Mouse (Mus musculus) liver, embryonic 12.5 days (tissue): ENCODE measurements around the gene Hs3st1. TPM values are rescaled to one million over a fixed set of nuclear protein-coding genes. Genes with fewer than 3 reads are reported as not detected.

Source experiments
- ATAC-seq: fragments of 200-750 bp; cut with Nextera tagmentation; 2 replicates; pipeline ENCODE4 v1.8.0; 2017; ENCODE audit warnings: moderate number of reproducible peaks, mild to moderate bottlenecking, moderate library complexity
- H3K27ac ChIP-seq: fragments of 300-500 bp; sonication (generic); 2 replicates; pipeline ENCODE4 v1.5.1; 2016; ENCODE audit warnings: mild to moderate bottlenecking
- H3K27me3 ChIP-seq: fragments of 300-500 bp; sonication (generic); replicated peaks from 2 replicates; pipeline ENCODE4 v1.6.1; 2016; ENCODE audit warnings: mild to moderate bottlenecking, moderate library complexity
- H3K36me3 ChIP-seq: fragments of 300-500 bp; sonication (generic); 2 replicates; pipeline ENCODE4 v1.6.1; 2016; ENCODE audit warnings: mild to moderate bottlenecking, moderate library complexity
- H3K4me1 ChIP-seq: fragments of 300-500 bp; sonication (generic); 2 replicates; pipeline ENCODE4 v1.6.1; 2016
- H3K4me2 ChIP-seq: fragments of 300-500 bp; sonication (generic); 2 replicates; pipeline ENCODE4 v1.6.1; 2016; ENCODE audit warnings: mild to moderate bottlenecking, moderate library complexity
- H3K4me3 ChIP-seq: fragments of 300-500 bp; sonication (generic); 2 replicates; pipeline ENCODE4 v1.5.1; 2016; ENCODE audit warnings: mild to moderate bottlenecking, moderate library complexity
- H3K9ac ChIP-seq: fragments of 300-500 bp; sonication (generic); 2 replicates; pipeline ENCODE4 v1.6.1; 2016; ENCODE audit warnings: mild to moderate bottlenecking, moderate library complexity
- H3K9me3 ChIP-seq: fragments of 300-500 bp; sonication (generic); replicated peaks from 2 replicates; pipeline ENCODE4 v1.6.1; 2016; ENCODE audit warnings: mild to moderate bottlenecking, moderate library complexity
- WGBS: fragments of 180-500 bp; shearing (Covaris S2); methylation state at CpG from one replicate; pipeline ENCODE4 v1.1.7; 2016; ENCODE audit not compliant: insufficient replicate concordance; 5-methylcytosine and 5-hydroxymethylcytosine counted together
- polyA plus RNA-seq: library from polyadenylated mRNA; unstranded; fragments of >200 nt; fragmentation: Nextera tagmentation; extraction: Ambion mirVana; gene quantifications from 2 replicates; pipeline ENCODE4 v1.2.1, GENCODE M21; 2016

The Hs3st1 gene
- polyA plus RNA-seq, 1 experiment from 2014 or later, result 0.46 TPM

- Histone ChIP-seq H3K9ac (no peak overlapping the region), H3K9me3 (no peaks in the 10 kb centered on the region), H3K4me2 (no peak overlapping the region), H3K4me3 (no peak overlapping the region), H3K27me3 (no peaks in the 10 kb centered on the region), H3K4me1 (no peaks in the 10 kb centered on the region), H3K27ac (no peak overlapping the region), H3K36me3 (no peaks in the 10 kb centered on the region)
- no peak for ATAC-seq
- 50% methylated on average over 2 of the region's 2 CpGs for WGBS
Measured at GRCm38 (mm10) chr5:39617354-39617977, 137.8 kb downstream of the Hs3st1 start.

DNA sequence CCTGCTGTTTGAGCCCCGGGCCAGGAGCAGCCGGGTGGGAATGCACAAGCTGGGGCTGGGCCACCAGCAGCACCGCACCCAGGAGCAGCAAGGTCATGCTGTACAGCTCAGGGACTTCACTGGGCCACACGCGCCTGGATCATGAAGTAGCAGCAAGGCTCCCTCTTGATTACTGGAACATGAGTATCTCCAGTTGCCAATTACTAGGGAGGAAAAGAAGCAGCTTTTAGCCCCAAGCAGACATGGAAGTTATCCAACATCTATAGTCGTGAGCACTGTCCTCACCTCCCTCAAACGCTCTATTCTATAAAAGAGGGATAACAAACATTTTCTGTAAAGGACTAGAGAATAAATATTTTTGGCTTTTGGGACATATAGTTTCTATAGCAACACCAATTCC is 140.1 kb downstream of the Hs3st1 start:
- 84% methylated on average over 7 of the region's 7 CpGs for WGBS

GRCm38 (mm10) chr5:39613534-39613933 is 141.7 kb downstream of the Hs3st1 start:
- Histone ChIP-seq H3K4me1 (no peaks in the 10 kb centered on the region), H3K4me2 (no peak overlapping the region), H3K9me3 (no peaks in the 10 kb centered on the region), H3K27ac (no peak overlapping the region), H3K4me3 (no peak overlapping the region), H3K36me3 (no peaks in the 10 kb centered on the region), H3K27me3 (no peaks in the 10 kb centered on the region), H3K9ac (no peak overlapping the region)
- WGBS, result 59% methylated on average over 2 of the region's 2 CpGs
- ATAC-seq, result no peak

More for the DNA sequence above, 140.1 kb downstream of the Hs3st1 start:
- H3K4me2 ChIP-seq, result no peak overlapping the region
- H3K9ac ChIP-seq, result no peak overlapping the region
- no peaks in the 10 kb centered on the region for H3K9me3 ChIP-seq
- no peak for ATAC-seq
- no peaks in the 10 kb centered on the region for H3K4me1 ChIP-seq
- no peaks in the 10 kb centered on the region for H3K27me3 ChIP-seq
- H3K27ac ChIP-seq, result no peak overlapping the region
- H3K4me3 ChIP-seq, result no peak overlapping the region
- no peaks in the 10 kb centered on the region for H3K36me3 ChIP-seq

GRCm38 (mm10) chr5:39612240-39612639 is 143.0 kb downstream of the Hs3st1 start:
- Histone ChIP-seq H3K27ac (no peak overlapping the region), H3K27me3 (no peaks in the 10 kb centered on the region), H3K4me3 (no peak overlapping the region), H3K9ac (no peak overlapping the region), H3K9me3 (no peaks in the 10 kb centered on the region), H3K4me2 (no peak overlapping the region), H3K4me1 (no peaks in the 10 kb centered on the region), H3K36me3 (no peaks in the 10 kb centered on the region)
- ATAC-seq, result no peak
- WGBS, result 46% methylated on average over 2 of the region's 2 CpGs

- H3K9ac ChIP-seq, result no peak overlapping the region
- H3K9me3 ChIP-seq, result no peaks in the 10 kb centered on the region
- no peaks in the 10 kb centered on the region for H3K4me1 ChIP-seq
- 70% methylated on average over 1 of the region's 1 CpGs for WGBS
- no peak overlapping the region for H3K4me3 ChIP-seq
- H3K4me2 ChIP-seq, result no peak overlapping the region
- H3K27me3 ChIP-seq, result no peaks in the 10 kb centered on the region
- no peak overlapping the region for H3K27ac ChIP-seq
- H3K36me3 ChIP-seq, result no peaks in the 10 kb centered on the region
- no peak for ATAC-seq
Measured at GRCm38 (mm10) chr5:39608260-39608659, 147.0 kb downstream of the Hs3st1 start.

GRCm38 (mm10) chr5:39594737-39595136 is 160.5 kb downstream of the Hs3st1 start:
- Histone ChIP-seq H3K27ac (no peak overlapping the region), H3K4me1 (no peaks in the 10 kb centered on the region), H3K4me3 (no peak overlapping the region), H3K9me3 (no peaks in the 10 kb centered on the region), H3K36me3 (no peaks in the 10 kb centered on the region), H3K27me3 (no peaks in the 10 kb centered on the region), H3K4me2 (no peak overlapping the region), H3K9ac (no peak overlapping the region)
- ATAC-seq, result no peak
- WGBS, result 64% methylated on average over 2 of the region's 2 CpGs
